In the genomic region with DNA sequence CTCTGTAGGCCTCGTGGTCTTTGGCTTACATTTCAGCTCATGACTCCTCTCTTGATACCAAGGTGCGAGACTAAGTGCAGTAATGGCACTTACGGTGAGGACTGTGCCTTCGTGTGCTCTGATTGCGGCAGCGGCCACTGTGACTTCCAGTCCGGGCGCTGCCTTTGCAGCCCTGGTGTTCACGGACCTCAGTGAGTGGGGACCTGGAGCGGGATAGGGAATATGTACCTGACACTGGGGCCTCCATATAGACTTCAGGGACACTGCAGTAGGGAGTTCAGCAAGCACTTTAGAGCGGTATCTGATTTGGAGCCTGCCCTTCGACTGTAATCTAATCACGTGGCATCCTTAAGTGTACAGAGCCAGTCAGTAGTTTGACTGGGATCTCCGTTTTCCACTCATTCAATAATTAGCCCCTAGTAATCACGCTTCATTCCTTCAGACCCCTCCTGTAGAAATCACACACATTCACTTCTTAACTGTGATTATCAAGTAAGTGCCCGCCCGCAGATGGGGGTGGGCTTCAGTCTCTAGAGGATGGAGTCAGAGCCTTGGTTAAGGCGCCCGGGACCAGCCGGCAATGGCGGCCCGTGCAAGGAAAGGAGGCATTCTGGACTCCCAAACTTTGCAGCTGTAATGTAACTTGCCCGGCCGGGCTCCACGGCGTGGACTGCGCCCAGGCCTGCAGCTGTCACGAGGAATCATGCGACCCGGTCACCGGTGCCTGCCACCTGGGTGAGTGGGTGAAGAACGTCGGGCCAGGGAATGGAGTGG, we compare ENCODE assay signal across 8 mouse cellular contexts. TPM values are rescaled to one million over a fixed set of nuclear protein-coding genes. Genes with fewer than 3 reads are reported as not detected.
DNase-seq lines count a peak whose midpoint lies in the region; ATAC-seq and TF ChIP-seq lines count a peak whose summit lies in the region.

No protein-coding gene starts in this region.

- no peak for TF ChIP-seq CTCF in layer of hippocampus, adult 2 months (conservative IDR thresholded peaks at IDR 0.05)

- intact Hi-C loops in left cerebral cortex, postnatal 14 days (cut with DNase I), result no loop called here
- intact Hi-C loops in left cerebral cortex, postnatal 25 days (cut with DNase I), result no loop called here

- ATAC-seq in embryonic facial prominence, embryonic 14.5 days (ENCODE audit: low read depth), result no peak
- ATAC-seq in intestine, embryonic 16.5 days, result 0 out of 2 replicates have a peak, but pooled peaks have one; percentile 1
- ATAC-seq in neural tube, embryonic 12.5 days (ENCODE audit: low FRiP score, low read depth), result no peak

- peaks cover 42% of the 10 kb centered on the region for H3K27me3 ChIP-seq in embryonic facial prominence, embryonic 14.5 days (replicated peaks; ENCODE audit: control insufficient read depth, insufficient read depth, low read length)
- peaks cover 54% of the 10 kb centered on the region for H3K27me3 ChIP-seq in intestine, embryonic 16.5 days (replicated peaks; ENCODE audit: control insufficient read depth, insufficient read depth, low read length)
- H3K27me3 ChIP-seq in neural tube, embryonic 12.5 days (replicated peaks), result peaks cover 83% of the 10 kb centered on the region

- whole genome bisulfite sequencing in embryonic facial prominence, embryonic 14.5 days, result 22% methylated on average over 33 of the region's 33 CpGs
- 41% methylated on average over 33 of the region's 33 CpGs for WGBS in intestine, embryonic 16.5 days
- WGBS in neural tube, embryonic 12.5 days, result 6% methylated on average over 33 of the region's 33 CpGs

- H3K27ac ChIP-seq in layer of hippocampus, adult 2 months, result no peak overlapping the region
- H3K27ac ChIP-seq in embryonic facial prominence, embryonic 14.5 days (replicated peaks; ENCODE audit: low read depth, low read length), result peak overlapping the region; percentile 63; the same call in 1 of the 2 replicates
- H3K27ac ChIP-seq in intestine, embryonic 16.5 days (ENCODE audit: low read length), result no peak overlapping the region
- H3K27ac ChIP-seq in neural tube, embryonic 12.5 days, result no peak overlapping the region

- no peak for DNase-seq in layer of hippocampus, adult 2 months (ENCODE audit: low spot score in 2 of 2)
- no peak for DNase-seq in layer of hippocampus, postnatal 10 days (ENCODE audit: low spot score in 2 of 2)
- no peak for DNase-seq in embryonic facial prominence, embryonic 14.5 days (ENCODE audit: low spot score)
- no peak for DNase-seq in cerebellum, postnatal 10 days
- no peak for DNase-seq in left cerebral cortex, postnatal 14 days (ENCODE audit: low spot score in 2 of 2)
- DNase-seq in left cerebral cortex, postnatal 25 days (ENCODE audit: low spot score in 2 of 2), result no peak

- H3K36me3 ChIP-seq in embryonic facial prominence, embryonic 14.5 days (ENCODE audit: control insufficient read depth, insufficient read depth, low read length), result peaks cover 47% of the 10 kb centered on the region
- peaks cover 6% of the 10 kb centered on the region; the same call in 1 of the 2 replicates for H3K36me3 ChIP-seq in intestine, embryonic 16.5 days (ENCODE audit: control insufficient read depth, insufficient read depth, low read length)
- H3K36me3 ChIP-seq in neural tube, embryonic 12.5 days, result no peaks in the 10 kb centered on the region

- no peaks in the 10 kb centered on the region for H3K9me3 ChIP-seq in embryonic facial prominence, embryonic 14.5 days (ENCODE audit: control insufficient read depth, low read length)
- H3K9me3 ChIP-seq in intestine, embryonic 16.5 days (ENCODE audit: control insufficient read depth, low read length), result no peaks in the 10 kb centered on the region
- no peaks in the 10 kb centered on the region for H3K9me3 ChIP-seq in neural tube, embryonic 12.5 days

- peak overlapping the region; percentile 59 for H3K4me2 ChIP-seq in embryonic facial prominence, embryonic 14.5 days (ENCODE audit: low read depth, low read length)
- peak overlapping the region; percentile 71 for H3K4me2 ChIP-seq in intestine, embryonic 16.5 days (ENCODE audit: low read depth, low read length)
- H3K4me2 ChIP-seq in neural tube, embryonic 12.5 days (replicated peaks), result peak overlapping the region; percentile 62

- peak overlapping the region; percentile 51 for H3K4me3 ChIP-seq in layer of hippocampus, adult 2 months
- peak overlapping the region; percentile 33 for H3K4me3 ChIP-seq in embryonic facial prominence, embryonic 14.5 days (ENCODE audit: low read depth, low read length)
- peak overlapping the region; percentile 45 for H3K4me3 ChIP-seq in intestine, embryonic 16.5 days (ENCODE audit: low read length)
- peak overlapping the region; percentile 27 for H3K4me3 ChIP-seq in neural tube, embryonic 12.5 days

- peaks cover 95% of the 10 kb centered on the region for H3K4me1 ChIP-seq in embryonic facial prominence, embryonic 14.5 days (ENCODE audit: control insufficient read depth, insufficient read depth, low read length)
- peaks cover 75% of the 10 kb centered on the region for H3K4me1 ChIP-seq in intestine, embryonic 16.5 days (ENCODE audit: control insufficient read depth, insufficient read depth, low read length)
- H3K4me1 ChIP-seq in neural tube, embryonic 12.5 days, result peaks cover 48% of the 10 kb centered on the region

- peak overlapping the region; percentile 54 for H3K9ac ChIP-seq in embryonic facial prominence, embryonic 14.5 days (ENCODE audit: low read depth, low read length)
- H3K9ac ChIP-seq in intestine, embryonic 16.5 days (ENCODE audit: low read depth, low read length), result peak overlapping the region; percentile 27
- 0 out of 2 replicates have a peak overlapping the region, but pooled peaks have one; percentile 35 for H3K9ac ChIP-seq in neural tube, embryonic 12.5 days

RNA-seq across cellular contexts. Expression of a gene that starts 6.8 kb away (rescaled TPM):
- total RNA-seq in layer of hippocampus, adult 2 months (2021), result 1 to 10 TPM; 2.5 to 2.7 TPM
- total RNA-seq in layer of hippocampus, postnatal 10 days (2021), result 1 to 10 TPM; 4.7 to 5.0 TPM
- 34.5 and 35.8 TPM in 2 replicates for polyA plus RNA-seq in embryonic facial prominence, embryonic 14.5 days (2014; fragmentation: Nextera tagmentation; extraction: Ambion mirVana)
- 4.4 and 5.7 TPM in 2 replicates for polyA plus RNA-seq in intestine, embryonic 16.5 days (2015; fragmentation: Nextera tagmentation; extraction: Ambion mirVana)
- polyA plus RNA-seq in neural tube, embryonic 12.5 days (2016; fragmentation: Nextera tagmentation; extraction: Ambion mirVana), result 13.5 and 13.9 TPM in 2 replicates
- total RNA-seq in left cerebral cortex, postnatal 14 days (2021), result 1 to 10 TPM; 3.8 to 4.5 TPM
- total RNA-seq in left cerebral cortex, postnatal 25 days (2021), result 1 to 10 TPM; 2.9 to 3.2 TPM

RNA-seq across cellular contexts. Expression of a gene that starts 29.1 kb away (rescaled TPM):
- total RNA-seq in layer of hippocampus, adult 2 months (2021), result 1 to 10 TPM; 3.2 to 4.5 TPM
- total RNA-seq in layer of hippocampus, postnatal 10 days (2021), result 1 to 10 TPM; 4.5 to 5.8 TPM
- 0.26 and 0.46 TPM in 2 replicates for polyA plus RNA-seq in embryonic facial prominence, embryonic 14.5 days (2014; fragmentation: Nextera tagmentation; extraction: Ambion mirVana)
- not detected in 2 replicates for polyA plus RNA-seq in intestine, embryonic 16.5 days (2015; fragmentation: Nextera tagmentation; extraction: Ambion mirVana)
- 1.1 and 1.6 TPM in 2 replicates for polyA plus RNA-seq in neural tube, embryonic 12.5 days (2016; fragmentation: Nextera tagmentation; extraction: Ambion mirVana)
- 1 to 10 TPM; 3.5 to 5.0 TPM for total RNA-seq in left cerebral cortex, postnatal 14 days (2021)
- total RNA-seq in left cerebral cortex, postnatal 25 days (2021), result 1 to 10 TPM; 4.7 to 5.4 TPM

RNA-seq across cellular contexts. Expression of a gene that starts 34.3 kb away (rescaled TPM):
- total RNA-seq in layer of hippocampus, adult 2 months (2021), result 10 to 100 TPM; 13.1 to 16.8 TPM
- total RNA-seq in layer of hippocampus, postnatal 10 days (2021), result 1 to 10 TPM; 7.5 to 9.2 TPM
- polyA plus RNA-seq in embryonic facial prominence, embryonic 14.5 days (2014; fragmentation: Nextera tagmentation; extraction: Ambion mirVana), result 2.4 and 3.0 TPM in 2 replicates
- 1.1 and 1.2 TPM in 2 replicates for polyA plus RNA-seq in intestine, embryonic 16.5 days (2015; fragmentation: Nextera tagmentation; extraction: Ambion mirVana)
- 3.7 and 4.7 TPM in 2 replicates for polyA plus RNA-seq in neural tube, embryonic 12.5 days (2016; fragmentation: Nextera tagmentation; extraction: Ambion mirVana)
- 10 to 100 TPM; 11.7 to 14.6 TPM for total RNA-seq in left cerebral cortex, postnatal 14 days (2021)
- 10 to 100 TPM; 12.3 to 13.8 TPM for total RNA-seq in left cerebral cortex, postnatal 25 days (2021)

RNA-seq across cellular contexts. Expression of a gene that starts 44.4 kb away (rescaled TPM):
- 100 to 1,000 TPM; 101 TPM for total RNA-seq in layer of hippocampus, adult 2 months (2021)
- 100 to 1,000 TPM; 108 TPM for total RNA-seq in layer of hippocampus, postnatal 10 days (2021)
- 77.1 and 90.9 TPM in 2 replicates for polyA plus RNA-seq in embryonic facial prominence, embryonic 14.5 days (2014; fragmentation: Nextera tagmentation; extraction: Ambion mirVana)
- polyA plus RNA-seq in intestine, embryonic 16.5 days (2015; fragmentation: Nextera tagmentation; extraction: Ambion mirVana), result 56.5 and 59.2 TPM in 2 replicates
- 63.6 and 66.6 TPM in 2 replicates for polyA plus RNA-seq in neural tube, embryonic 12.5 days (2016; fragmentation: Nextera tagmentation; extraction: Ambion mirVana)
- 10 to 100 TPM; 93.6 to 98.8 TPM for total RNA-seq in left cerebral cortex, postnatal 14 days (2021)
- 100 to 1,000 TPM in 1 of 2 experiments, 10 to 100 TPM in 1; 87.8 to 101 TPM for total RNA-seq in left cerebral cortex, postnatal 25 days (2021)
